Mouse (Mus musculus): ENCODE results near the gene Ganc. TPM values are rescaled to one million over a fixed set of nuclear protein-coding genes. Genes with fewer than 3 reads are reported as not detected.

Gene Ganc
- total RNA-seq, 2 experiments from 2014 or later: 11.4 to 12.1 TPM

DNA sequence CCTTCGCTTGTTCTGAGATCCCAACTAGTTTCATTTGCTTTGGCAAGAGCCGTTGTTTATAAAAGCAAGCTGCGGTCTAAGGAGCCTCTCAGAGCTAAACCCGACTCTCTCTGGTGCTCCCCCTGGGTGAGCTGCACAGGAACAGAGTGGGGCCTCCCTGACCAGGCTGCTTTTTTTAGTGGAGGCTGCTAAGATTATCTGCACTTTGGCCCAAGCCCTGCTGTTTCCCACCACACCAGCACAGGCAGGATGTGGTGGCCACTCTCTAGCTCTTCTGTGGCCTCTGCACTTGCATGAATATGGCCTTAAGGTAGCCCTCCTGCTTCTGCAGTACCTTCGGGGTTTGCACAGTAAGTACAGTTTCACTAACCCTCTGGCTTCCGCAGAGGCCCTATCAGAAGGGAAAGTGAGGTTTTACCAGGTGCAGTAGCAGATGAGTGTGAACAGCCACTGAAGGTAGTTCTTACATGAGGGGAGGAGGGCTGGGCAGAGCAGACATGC is 96.3 kb downstream of the Ganc start:
- DNase-seq (ENCODE audit: low spot score in 2 of 2): no peak

DNA sequence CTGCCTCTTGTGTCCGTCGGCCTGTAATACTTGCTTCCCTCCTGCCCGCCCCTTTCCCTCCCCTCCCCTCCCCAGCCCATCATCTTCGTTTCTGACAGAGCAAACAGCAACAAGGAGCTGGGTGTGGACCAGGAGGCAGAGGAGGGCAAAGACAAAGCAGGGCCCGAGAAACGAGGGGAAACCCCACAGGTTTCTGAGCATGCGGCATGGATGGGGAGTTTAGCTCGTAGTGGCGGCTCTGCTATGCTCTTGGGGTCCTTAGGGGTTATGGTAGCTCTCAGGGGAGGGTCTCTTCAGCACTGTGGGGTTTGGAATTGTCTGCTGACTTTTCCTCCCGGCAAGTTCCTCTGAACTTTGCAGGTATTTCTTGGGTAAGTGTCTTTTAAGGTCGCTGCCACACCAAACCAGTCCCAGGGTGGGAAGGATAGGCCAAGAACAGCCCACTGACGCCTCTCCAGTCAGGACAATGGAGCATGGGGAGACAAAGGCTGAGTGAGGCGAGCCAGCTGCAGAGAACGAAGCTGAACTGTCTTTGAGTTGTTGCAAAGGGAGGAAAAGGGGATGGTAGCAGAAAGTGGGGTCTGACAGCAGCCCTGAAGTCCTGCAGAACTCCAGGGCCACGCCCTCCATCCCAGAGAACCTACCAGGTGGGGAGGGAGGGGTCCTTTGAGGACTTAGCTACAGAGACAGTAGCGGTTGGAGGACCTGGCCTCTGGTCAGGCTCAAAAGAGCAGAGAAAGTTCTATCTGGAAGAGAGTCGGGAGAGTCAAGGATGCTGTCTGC is 97.6 kb downstream of the Ganc start:
- no peak for DNase-seq (ENCODE audit: low spot score in 2 of 2)

DNA sequence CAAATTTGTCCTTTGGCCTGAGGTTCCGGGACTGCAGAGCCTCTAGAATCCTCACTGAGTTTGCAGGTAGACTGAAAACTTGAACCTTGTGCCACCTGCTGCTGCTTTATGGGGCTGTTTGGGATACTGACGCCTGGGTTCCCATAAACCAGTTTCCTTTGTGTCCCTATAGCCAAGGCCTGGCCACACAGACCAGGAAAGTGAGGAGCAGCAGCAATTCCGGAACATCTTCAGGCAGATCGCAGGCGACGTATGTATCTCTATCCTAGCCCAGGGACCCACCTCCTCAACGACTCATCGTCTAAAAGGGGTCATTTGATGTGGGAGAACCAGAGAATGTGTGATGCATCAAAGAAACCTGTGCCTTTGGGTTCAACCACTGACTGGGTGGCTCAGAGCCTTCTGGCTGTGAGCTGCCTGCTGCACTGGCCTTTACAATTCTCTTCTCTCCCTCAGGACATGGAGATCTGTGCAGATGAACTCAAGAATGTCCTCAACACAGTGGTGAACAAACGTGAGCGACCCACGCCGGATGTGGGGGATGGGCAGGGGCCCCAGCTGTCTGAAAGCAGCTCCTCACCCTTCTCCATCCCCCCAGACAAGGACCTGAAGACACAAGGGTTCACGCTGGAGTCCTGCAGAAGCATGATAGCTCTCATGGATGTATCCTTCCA is 98.4 kb downstream of the Ganc start:
- DNase-seq (ENCODE audit: low spot score in 2 of 2): no peak

DNA sequence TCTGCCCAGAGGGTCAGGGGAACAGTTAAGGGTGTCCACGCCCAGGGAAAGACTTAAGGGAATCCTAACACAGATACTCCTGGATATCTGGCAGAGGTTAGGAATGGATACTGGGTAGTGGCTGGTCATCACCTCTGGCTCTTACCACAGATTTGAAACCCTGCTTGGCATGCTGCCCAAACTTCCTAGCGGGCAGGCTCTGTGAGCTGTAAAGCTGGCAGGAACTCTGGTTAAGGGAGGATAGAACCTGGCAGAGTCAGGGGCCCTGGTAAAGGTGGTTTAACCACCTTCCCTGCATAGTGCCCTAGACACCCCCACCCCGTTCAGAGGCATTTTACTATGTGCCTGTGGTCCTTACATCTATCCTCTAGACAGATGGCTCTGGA is 98.9 kb downstream of the Ganc start:
- no peak for DNase-seq (ENCODE audit: low spot score in 2 of 2)

- no peak for DNase-seq (ENCODE audit: low spot score in 2 of 2)
Observed at GRCm38 (mm10) chr2:120503094-120503493, 99.4 kb downstream of the Ganc start.

GRCm38 (mm10) chr2:120503992-120504391 is 100.3 kb downstream of the Ganc start:
- no peak for DNase-seq (ENCODE audit: low spot score in 2 of 2)

Other genes with a start within 250 kb of the Ganc start
- gene Ehd4, start 249.3 kb upstream of the Ganc start, total RNA-seq (2021): 1 to 10 TPM; 9.7 to 9.8 TPM
- gene Pla2g4e, start 158.6 kb upstream of the Ganc start, total RNA-seq (2021): 1 to 10 TPM; 8.4 to 9.3 TPM
- gene Pla2g4d, start 114.7 kb upstream of the Ganc start, total RNA-seq (2021): under 1 TPM in 1 of 2 experiments, not detected in 1; 0.12 TPM
- gene Pla2g4f, start 89.7 kb upstream of the Ganc start, total RNA-seq (2021): under 1 TPM in 1 of 2 experiments, not detected in 1; 0.17 TPM
- gene Vps39, start 50.8 kb upstream of the Ganc start, total RNA-seq (2021): 10 to 100 TPM; 59.3 to 66.2 TPM
- gene Tmem87a, start 217 bp downstream of the Ganc start, total RNA-seq (2021): 10 to 100 TPM; 34.3 to 37.2 TPM
- 10 to 100 TPM in 1 of 2 experiments, 1 to 10 TPM in 1; 6.7 to 10.2 TPM for gene Capn3, start 52.1 kb downstream of the Ganc start, total RNA-seq (2021)
- gene Zfp106, start 159.9 kb downstream of the Ganc start, total RNA-seq (2021): 100 to 1,000 TPM; 104 to 113 TPM
- gene Snap23, start 163.8 kb downstream of the Ganc start, total RNA-seq (2021): 10 to 100 TPM; 21.4 to 21.5 TPM
- gene Haus2, start 205.5 kb downstream of the Ganc start, total RNA-seq (2021): 10 to 100 TPM; 14.1 to 17.1 TPM
- gene Lrrc57, start 205.6 kb downstream of the Ganc start, total RNA-seq (2021): 10 to 100 TPM; 26.0 to 31.6 TPM
- 10 to 100 TPM; 10.4 to 11.0 TPM for gene Stard9, start 225.2 kb downstream of the Ganc start, total RNA-seq (2021)